Mouse (Mus musculus) mature B cell (primary cell): ENCODE measurements around the gene Lrrc8a.

ENCODE experiments used
- in situ Hi-C: fragments of 300-500 bp; cut with MboI; formaldehyde crosslinking; loops from 2 replicates; pipeline ENCODE4 v1.14.3; 2019

The Lrrc8a gene

GRCm38 (mm10) chr2:30299966-30300365 is 62.5 kb downstream of the Lrrc8a start:
- in situ Hi-C loops = no loop called here

GRCm38 (mm10) chr2:30306087-30306486 is 68.6 kb downstream of the Lrrc8a start:
- in situ Hi-C loops = no loop called here

GRCm38 (mm10) chr2:30309351-30309750 is 71.8 kb downstream of the Lrrc8a start:
- in situ Hi-C loops = no loop called here

GRCm38 (mm10) chr2:30311481-30311880 is 74.0 kb downstream of the Lrrc8a start:
- in situ Hi-C loops = no loop called here
